Mouse (Mus musculus) thymus, postnatal 4 days (tissue): ENCODE results near the gene Gm4791.

Experiments used
- DNase-seq: peaks from one replicate; pipeline ENCODE4 v3.0.0; 2021

The Gm4791 gene

GRCm38 (mm10) chr9:46998338-46998791 is at the start of gene Gm4791:
TSS of gene Gm4791 (plus strand) at chr9:46998741.
- DNase-seq, result no peak

- DNase-seq, result no peak
These were observed 42.3 kb upstream of the Gm4791 start for GRCm38 (mm10) chr9:46956286-46956685.

GRCm38 (mm10) chr9:46957420-46957950 is 41.1 kb upstream of the Gm4791 start:
- no peak for DNase-seq

- DNase-seq, result no peak
These were observed 32.5 kb upstream of the Gm4791 start for GRCm38 (mm10) chr9:46966028-46966427.

- DNase-seq, result no peak
These were observed 29.6 kb upstream of the Gm4791 start for GRCm38 (mm10) chr9:46968970-46969369.

GRCm38 (mm10) chr9:46969406-46969805 is 29.1 kb upstream of the Gm4791 start:
- DNase-seq, result no peak

GRCm38 (mm10) chr9:46978806-46979205 is 19.7 kb upstream of the Gm4791 start:
- no peak for DNase-seq

GRCm38 (mm10) chr9:46980111-46980510 is 18.4 kb upstream of the Gm4791 start:
- DNase-seq, result no peak

- DNase-seq, result no peak
These were observed 15.1 kb upstream of the Gm4791 start for GRCm38 (mm10) chr9:46983471-46983870.

- DNase-seq, result no peak
These were observed 43.0 kb downstream of the Gm4791 start for GRCm38 (mm10) chr9:47041569-47041968.
